Mouse (Mus musculus): ENCODE data around the gene Sos1.

Gene Sos1

GRCm38 (mm10) chr17:80496185-80496584 is 15.9 kb upstream of the Sos1 start:
- DNase-seq (ENCODE audit: low read depth in 1 of 2, low spot score in 2 of 2), result no peak

- DNase-seq (ENCODE audit: low read depth in 1 of 2, low spot score in 2 of 2), result no peak
Observed at GRCm38 (mm10) chr17:80493891-80494290, 13.6 kb upstream of the Sos1 start.

- DNase-seq (ENCODE audit: low read depth in 1 of 2, low spot score in 2 of 2), result no peak
Observed at GRCm38 (mm10) chr17:80492811-80493210, 12.6 kb upstream of the Sos1 start.

GRCm38 (mm10) chr17:80492274-80492673 is 12.0 kb upstream of the Sos1 start:
- no peak for DNase-seq (ENCODE audit: low read depth in 1 of 2, low spot score in 2 of 2)

GRCm38 (mm10) chr17:80490166-80490565 is 9.9 kb upstream of the Sos1 start:
- DNase-seq (ENCODE audit: low read depth in 1 of 2, low spot score in 2 of 2), result no peak

GRCm38 (mm10) chr17:80488918-80489317 is 8.7 kb upstream of the Sos1 start:
- DNase-seq (ENCODE audit: low read depth in 1 of 2, low spot score in 2 of 2), result no peak

GRCm38 (mm10) chr17:80485160-80485559 is 4.9 kb upstream of the Sos1 start:
- no peak for DNase-seq (ENCODE audit: low read depth in 1 of 2, low spot score in 2 of 2)

GRCm38 (mm10) chr17:80480855-80481224 is 587 bp upstream of the Sos1 start:
- no peak for DNase-seq (ENCODE audit: low read depth in 1 of 2, low spot score in 2 of 2)

- peak in 1 of 2 experiments; percentile 18 for DNase-seq (ENCODE audit: low read depth in 1 of 2, low spot score in 2 of 2)
Observed at GRCm38 (mm10) chr17:80479295-80480030, 790 bp downstream of the Sos1 start.

GRCm38 (mm10) chr17:80477679-80478078 is 2.6 kb downstream of the Sos1 start:
- no peak for DNase-seq (ENCODE audit: low read depth in 1 of 2, low spot score in 2 of 2)

- no peak for DNase-seq (ENCODE audit: low read depth in 1 of 2, low spot score in 2 of 2)
Observed at GRCm38 (mm10) chr17:80476496-80476895, 3.8 kb downstream of the Sos1 start.

- DNase-seq (ENCODE audit: low read depth in 1 of 2, low spot score in 2 of 2), result no peak
Observed at GRCm38 (mm10) chr17:80471056-80471802, 9.0 kb downstream of the Sos1 start.

- DNase-seq (ENCODE audit: low read depth in 1 of 2, low spot score in 2 of 2), result peak; percentile 8 to 40
Observed at GRCm38 (mm10) chr17:80468417-80468894, 11.8 kb downstream of the Sos1 start.

- no peak for DNase-seq (ENCODE audit: low read depth in 1 of 2, low spot score in 2 of 2)
Observed at GRCm38 (mm10) chr17:80460258-80460657, 20.0 kb downstream of the Sos1 start.

GRCm38 (mm10) chr17:80455648-80456047 is 24.6 kb downstream of the Sos1 start:
- DNase-seq (ENCODE audit: low read depth in 1 of 2, low spot score in 2 of 2), result no peak

- DNase-seq (ENCODE audit: low read depth in 1 of 2, low spot score in 2 of 2), result no peak
Observed at GRCm38 (mm10) chr17:80450426-80451030, 29.7 kb downstream of the Sos1 start.

GRCm38 (mm10) chr17:80446470-80446869 is 33.8 kb downstream of the Sos1 start:
- no peak for DNase-seq (ENCODE audit: low read depth in 1 of 2, low spot score in 2 of 2)

GRCm38 (mm10) chr17:80445433-80445832 is 34.8 kb downstream of the Sos1 start:
- DNase-seq (ENCODE audit: low read depth in 1 of 2, low spot score in 2 of 2), result no peak

- no peak for DNase-seq (ENCODE audit: low read depth in 1 of 2, low spot score in 2 of 2)
Observed at GRCm38 (mm10) chr17:80435680-80436079, 44.6 kb downstream of the Sos1 start.

- no peak for DNase-seq (ENCODE audit: low read depth in 1 of 2, low spot score in 2 of 2)
Observed at GRCm38 (mm10) chr17:80434430-80434829, 45.8 kb downstream of the Sos1 start.

- DNase-seq (ENCODE audit: low read depth in 1 of 2, low spot score in 2 of 2), result no peak
Observed at GRCm38 (mm10) chr17:80431997-80432396, 48.3 kb downstream of the Sos1 start.

- DNase-seq (ENCODE audit: low read depth in 1 of 2, low spot score in 2 of 2), result no peak
Observed at GRCm38 (mm10) chr17:80427966-80428365, 52.3 kb downstream of the Sos1 start.

All from monocyte, adult 2 months (primary cell).